Mouse (Mus musculus): Measurements from ENCODE around the gene Mybpc2.

- no peak for TF ChIP-seq CTCF (conservative IDR thresholded peaks at IDR 0.05; ENCODE audit: insufficient read depth, insufficient read length, low read depth, low read length)
- no peak for TF ChIP-seq POLR2A (IDR thresholded peaks at IDR 0.05; ENCODE audit: low read depth, low read length)
Observed at GRCm38 (mm10) chr7:44536590-44536968, 12.1 kb upstream of the Mybpc2 start.

Data from kidney, adult 2 months (tissue).